Mouse (Mus musculus) monocyte, adult 5-6 weeks (primary cell): ENCODE data around the gene Klhl18. TPM values are rescaled to one million over a fixed set of nuclear protein-coding genes. Genes with fewer than 3 reads are reported as not detected.
"Not testable (repeated sequence)": the region's sequence is repeated elsewhere in the genome, so short reads cannot be mapped to it uniquely, and the experiment has no call there.

Source experiments
- ATAC-seq: fragments of 153-309, 156-312 bp; replicated peaks from 2 replicates; pipeline ENCODE4 v1.8.0; 2017; ENCODE audit warnings: mild to moderate bottlenecking; ENCODE audit not compliant: low TSS enrichment, insufficient number of reproducible peaks, severe bottlenecking, poor library complexity, low FRiP score
- total RNA-seq: library from RNA; stranded (forward); fragments of 200-1000, 200-491, 200-594 nt; gene quantifications from 3 replicates; pipeline ENCODE4 v1.2.3, GENCODE M21; 2017

Gene Klhl18
- total RNA-seq, 1 experiment from 2014 or later: 24.5 TPM

DNA sequence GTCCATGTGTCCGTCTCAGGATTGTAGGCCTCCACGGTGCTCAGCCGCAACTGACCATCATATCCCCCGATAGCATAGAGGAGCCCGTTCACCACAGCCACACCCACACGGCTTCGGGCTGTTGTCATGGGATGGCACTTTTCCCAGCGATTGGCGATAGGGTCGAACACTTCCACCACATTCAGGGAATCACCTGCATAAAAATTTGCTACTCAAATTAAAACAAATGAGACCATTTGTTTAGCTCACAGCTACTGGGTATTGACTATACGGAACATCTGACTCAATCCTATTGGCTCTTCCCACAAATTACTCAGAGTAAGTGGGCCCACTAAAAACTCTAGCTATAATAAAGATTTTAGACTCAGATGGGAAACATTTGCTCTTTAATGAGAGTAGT, 40.5 kb downstream of the Klhl18 start:
- ATAC-seq: no peak

DNA sequence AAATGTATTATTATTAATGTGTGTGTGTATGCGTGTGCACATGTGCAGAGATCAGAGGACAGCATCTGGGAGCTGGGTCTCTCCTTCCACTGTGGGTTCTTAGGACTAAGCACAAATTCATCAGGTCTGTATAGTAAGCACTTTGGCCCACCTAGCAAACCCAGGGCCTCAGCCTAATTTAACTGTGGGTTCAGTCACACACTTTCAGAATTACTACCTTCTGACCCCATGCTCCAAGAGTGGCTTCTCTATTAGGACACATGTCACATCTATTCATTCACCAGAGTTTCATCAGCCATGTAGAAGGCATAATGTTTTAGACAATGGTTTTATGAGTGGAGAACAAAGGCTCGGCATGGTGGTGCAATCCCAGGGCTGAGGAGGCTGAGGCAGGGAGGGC, 43.4 kb downstream of the Klhl18 start:
- ATAC-seq: no peak

DNA sequence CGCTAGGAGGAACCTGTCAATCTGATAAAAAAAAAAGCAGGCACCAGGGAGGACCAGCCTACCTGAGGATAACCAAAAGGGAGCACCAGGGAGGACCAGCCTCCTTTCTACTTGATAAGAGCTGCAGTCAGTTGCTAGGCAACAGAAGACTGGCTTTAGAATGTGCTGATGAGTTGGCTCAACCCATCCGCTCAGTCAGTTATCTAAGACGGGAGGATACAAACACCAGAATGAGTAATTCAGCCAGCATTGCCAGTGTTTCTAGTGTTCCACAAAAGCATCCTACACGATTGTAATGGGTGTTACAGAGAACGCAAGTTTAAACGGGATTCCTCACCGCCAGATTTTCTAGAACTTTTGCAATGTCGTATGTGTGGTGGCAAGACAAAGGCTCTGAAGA, 45.3 kb downstream of the Klhl18 start:
- ATAC-seq: no peak

DNA sequence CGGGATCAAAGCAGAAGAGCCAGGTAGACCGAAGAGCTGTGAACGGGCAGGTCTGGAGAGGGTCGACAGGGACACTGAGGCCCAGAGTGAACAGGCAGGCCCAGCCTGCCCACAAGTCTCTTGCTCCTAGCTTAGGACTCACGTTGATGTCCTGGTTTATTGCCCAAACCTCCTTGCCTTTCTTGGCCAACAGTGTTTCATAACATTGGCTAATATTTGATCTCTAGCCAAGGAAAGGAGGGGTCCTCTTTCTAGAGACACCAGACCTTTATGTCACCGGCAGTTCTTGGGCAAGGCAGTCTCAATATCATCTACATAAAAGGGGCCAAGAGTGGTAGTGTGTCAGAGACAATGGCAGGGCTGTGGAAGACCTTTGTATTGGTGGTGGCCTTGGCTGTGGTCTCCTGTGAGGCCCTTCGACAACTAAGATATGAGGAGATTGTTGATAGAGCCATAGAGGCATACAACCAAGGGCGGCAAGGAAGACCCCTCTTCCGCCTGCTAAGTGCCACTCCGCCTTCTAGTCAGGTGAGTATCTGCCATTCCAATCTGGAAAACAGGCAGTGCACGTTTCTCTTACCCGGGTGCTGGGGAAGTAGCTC, 56.9 kb downstream of the Klhl18 start, which contains the start of gene Ngp:
Ngp (plus strand) TSS at position 237 of the 602 bp plus-strand sequence.
- no peak for ATAC-seq

DNA sequence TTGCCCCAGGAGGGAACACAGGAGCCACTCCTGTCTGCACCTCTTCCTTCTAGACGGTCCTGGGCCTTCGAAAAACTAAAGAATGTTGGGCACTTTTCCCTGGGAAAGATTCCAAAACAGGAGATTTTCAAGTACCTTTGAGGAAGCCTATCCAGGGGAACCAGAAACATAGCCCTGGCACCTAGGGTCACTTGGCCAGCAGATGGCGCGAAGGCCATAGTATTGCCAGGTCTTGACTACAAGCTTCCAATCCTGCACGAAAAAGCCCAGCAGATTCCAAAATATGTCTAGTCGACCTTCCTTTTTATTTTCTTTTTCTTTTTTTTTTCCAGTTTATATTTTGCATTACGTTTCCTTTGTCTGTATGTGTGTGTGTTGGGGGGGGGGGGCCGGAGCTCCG, 62.7 kb downstream of the Klhl18 start:
- ATAC-seq: no peak

DNA sequence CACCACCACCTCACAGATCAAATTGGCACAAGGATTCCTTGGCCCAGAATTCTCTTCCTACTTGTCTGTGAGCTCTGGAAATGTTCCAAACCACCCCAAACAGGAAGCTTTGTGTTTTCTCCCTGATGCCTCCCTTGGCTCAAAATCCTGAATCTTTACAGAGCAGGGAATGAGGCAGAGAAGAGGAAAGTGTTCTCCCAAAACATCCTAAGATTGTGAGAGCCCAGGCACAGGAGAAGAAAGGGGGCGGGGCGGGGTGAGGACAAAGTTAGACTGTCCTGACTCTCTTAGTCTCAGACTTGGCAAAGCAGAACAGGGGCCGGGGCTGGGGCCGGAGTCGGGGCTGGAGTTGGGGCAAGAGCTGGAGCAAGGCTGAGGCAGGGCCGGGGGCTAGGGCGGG, 63.6 kb downstream of the Klhl18 start:
- no peak for ATAC-seq

DNA sequence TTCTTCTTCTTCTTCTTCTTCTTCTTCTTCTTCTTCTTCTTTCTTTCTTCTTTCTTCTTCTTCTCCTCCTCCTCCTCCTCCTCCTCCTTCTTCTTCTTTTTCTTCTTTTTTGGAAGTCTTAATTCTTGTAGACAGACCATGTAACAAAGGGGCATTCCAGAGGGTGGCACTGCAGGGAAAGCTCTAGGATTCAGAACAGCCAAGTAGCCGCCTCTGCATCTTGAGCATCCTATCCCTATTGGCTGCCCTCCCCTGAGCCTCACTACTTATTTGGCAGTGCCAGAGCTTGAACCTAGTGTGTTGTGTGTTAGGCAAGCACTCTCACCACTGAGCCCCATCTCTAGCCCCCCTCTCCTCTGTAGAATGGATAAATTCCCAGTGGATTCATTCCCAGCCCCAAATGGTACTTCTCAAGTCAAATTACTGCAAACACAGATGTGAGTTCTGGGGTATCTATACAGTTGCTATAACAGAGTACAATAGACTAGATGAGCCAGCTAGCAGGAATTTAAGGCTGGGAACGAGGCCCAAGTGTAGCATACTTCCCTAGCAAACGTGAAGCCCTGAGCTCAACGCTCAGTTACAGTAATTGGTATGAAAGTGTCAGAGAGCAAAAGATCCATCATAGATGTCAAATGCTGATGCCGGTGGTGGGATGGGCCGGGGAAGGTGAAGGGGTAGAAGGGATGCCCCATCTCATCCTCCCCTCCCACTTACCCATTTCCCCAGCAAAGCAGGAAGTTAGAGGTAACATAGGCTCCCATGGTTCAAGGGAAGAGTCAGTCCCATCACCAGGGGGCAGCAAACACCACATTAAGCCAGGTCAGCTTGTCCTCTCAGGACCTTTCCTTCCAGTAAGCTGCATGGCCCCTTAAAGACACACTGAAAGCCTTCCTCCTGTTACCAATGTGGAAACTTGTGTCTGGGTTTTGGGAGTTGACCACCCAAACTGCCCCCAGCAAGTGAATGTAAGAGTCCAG, 65.3 kb downstream of the Klhl18 start:
- ATAC-seq: peak; percentile 78

DNA sequence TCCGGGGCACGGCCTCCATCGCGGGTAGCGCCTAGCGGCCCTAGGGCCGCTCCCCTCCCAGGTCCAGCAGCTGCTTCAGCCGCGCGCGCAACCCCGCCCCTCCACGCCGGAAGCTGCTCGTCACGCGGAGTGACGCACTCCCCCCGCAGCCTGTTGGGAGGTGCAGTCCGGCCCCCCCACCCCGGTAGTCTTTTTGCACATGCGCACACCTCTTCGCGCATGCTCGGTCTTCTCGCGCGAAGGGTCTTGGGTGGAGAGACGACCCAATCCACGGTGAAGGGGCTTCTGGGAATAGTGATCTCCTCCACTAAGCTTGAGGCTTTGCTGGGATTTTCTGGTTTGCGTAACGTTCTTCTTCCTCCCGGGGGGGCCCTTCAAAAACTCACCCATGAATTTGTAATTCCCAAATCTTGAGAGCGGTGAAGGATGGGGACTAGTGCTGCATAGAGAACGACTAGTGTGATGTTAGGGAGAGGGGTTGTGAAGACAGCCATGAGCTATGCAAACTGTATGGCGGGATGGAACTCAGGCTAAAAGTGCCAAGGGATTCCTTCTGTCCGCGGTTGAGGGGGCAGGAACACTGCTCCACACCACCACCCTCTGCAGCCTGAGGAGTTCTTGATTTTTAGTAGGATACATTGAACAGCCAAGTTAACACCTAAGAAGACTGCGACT, 68.3 kb downstream of the Klhl18 start, which contains the start of gene Ptpn23:
Ptpn23 (minus strand) TSS at position 115 of the 675 bp plus-strand sequence.
- peak; percentile 82 for ATAC-seq

DNA sequence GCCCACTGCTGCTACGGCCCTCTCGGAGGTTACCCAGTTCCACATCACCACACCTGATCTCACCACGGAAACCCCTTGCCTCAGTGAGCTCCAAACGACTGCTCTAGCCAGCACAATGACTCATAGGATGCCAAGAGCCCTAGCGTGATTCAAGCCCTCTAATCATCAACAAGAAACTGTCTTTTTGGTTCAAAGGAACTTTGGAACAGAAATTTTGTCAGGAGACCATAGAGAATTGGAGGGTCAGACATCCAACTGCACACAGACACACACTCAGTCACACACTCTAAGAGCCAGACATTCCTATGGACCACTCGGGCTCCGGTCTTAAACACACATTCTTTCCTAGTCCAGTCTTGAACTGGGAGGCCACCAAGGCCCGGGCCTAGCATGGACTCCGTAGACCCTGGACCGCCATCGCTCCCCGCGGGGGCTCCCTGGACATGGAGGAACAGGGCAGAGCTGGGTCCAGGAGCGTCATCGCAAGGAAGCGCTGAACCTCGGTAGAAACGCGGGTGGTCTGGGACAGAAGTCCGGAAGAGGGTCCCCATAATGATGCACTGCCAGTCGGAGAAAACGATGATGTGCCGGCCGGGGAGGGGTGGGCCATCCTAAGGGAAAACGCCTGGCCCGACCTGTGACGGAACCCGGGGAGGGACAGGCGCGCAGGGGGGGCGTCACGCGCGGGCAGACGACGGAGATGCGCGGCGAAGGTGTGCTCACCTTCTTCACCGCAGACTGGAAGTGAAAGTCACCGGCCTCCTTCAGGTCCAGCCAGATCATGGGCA, 69.0 kb downstream of the Klhl18 start:
- ATAC-seq: no peak

DNA sequence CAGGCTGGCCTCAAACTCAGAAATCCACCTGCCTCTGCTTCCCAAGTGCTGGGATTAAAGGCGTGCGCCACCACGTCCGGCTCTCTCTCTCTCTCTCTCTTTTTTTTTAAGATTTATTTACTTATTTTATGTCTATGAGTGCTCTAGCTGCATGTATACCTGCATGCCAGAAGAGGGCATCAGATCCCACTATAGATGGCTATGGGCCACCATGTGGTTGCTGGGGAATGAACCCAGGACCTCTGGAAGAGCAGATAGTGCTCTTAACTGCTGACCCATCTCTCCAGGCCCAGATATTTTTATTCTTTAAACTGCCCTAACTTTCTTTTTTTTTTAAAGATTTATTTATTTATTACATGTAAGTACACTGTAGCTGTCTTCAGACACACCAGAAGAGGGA, 73.3 kb downstream of the Klhl18 start:
- not testable (repeated sequence) for ATAC-seq

DNA sequence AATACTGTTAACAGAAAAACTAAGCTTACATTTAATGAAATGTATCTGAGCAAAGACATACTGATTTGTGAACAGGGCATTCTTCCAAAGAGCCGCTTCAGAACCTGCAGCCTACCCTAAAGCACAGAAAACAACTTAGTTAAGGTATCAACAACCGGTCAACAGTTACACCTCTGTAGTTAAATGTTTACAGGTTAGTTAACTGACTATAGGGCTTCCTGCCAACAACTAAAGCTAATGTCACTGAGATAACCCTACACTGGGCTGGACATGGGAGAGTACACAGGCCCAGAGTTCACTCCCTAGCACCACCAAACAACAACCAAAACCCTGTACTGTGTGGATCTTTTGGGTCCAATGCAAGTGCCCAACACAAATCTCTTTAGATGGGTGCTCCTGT, 73.8 kb downstream of the Klhl18 start:
- ATAC-seq: no peak

DNA sequence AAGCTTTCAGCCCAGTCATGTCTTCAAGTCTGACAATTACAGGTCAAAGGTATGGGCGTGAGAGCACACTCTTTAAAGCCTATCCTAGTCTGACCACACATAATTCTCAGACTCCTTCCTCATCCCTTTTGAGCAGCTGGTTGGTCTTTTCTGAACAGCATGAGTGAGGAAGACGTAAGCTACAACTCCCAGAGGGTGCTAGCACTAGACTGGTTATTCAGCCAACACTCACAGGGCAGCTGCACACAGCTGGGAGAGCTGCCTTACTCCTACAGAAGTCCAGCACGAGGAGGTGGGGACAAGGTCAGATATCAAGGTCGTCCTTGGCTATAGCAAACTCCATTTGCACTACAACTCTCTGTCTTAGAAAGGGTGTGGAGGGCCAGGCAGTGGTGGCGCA, 75.8 kb downstream of the Klhl18 start:
- ATAC-seq: no peak

DNA sequence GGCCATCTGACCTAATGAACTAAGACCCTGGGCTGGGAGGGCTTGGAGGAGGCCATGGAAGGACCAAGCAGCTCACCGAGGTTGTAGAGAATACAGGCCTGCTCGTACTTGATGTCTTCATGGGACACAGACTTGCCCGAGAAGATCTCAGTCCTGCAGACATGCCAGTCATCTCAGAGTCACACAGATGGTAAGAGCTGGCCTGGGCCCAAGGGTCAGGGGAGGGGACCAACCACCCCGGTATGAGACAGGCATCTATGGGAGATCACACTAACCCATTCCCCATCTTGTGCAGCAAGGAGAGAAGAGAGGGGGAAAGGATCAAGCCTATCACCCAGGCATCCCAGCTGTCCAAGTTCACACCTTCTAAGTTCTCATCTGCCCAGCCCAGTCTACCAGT, 83.2 kb downstream of the Klhl18 start:
- no peak for ATAC-seq

DNA sequence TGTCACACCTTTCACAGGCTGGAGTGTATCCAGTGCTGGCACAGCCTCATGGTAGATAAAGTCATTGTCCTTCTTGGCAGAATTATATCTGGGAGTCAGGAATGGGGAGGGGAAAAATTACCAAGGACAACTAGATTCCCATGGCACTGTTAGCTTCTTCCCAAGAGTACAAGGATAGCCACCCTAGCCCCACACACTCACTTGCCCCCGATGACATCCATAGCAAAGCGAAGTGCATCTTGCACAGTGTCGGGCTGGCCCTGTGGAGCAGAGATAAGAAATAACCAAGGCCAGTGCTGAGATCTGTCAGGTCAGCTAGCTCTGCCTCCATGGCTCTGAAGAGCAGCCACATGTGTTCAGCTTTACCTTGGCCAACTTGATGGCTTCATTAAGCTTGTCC, 85.7 kb downstream of the Klhl18 start:
- ATAC-seq: no peak

DNA sequence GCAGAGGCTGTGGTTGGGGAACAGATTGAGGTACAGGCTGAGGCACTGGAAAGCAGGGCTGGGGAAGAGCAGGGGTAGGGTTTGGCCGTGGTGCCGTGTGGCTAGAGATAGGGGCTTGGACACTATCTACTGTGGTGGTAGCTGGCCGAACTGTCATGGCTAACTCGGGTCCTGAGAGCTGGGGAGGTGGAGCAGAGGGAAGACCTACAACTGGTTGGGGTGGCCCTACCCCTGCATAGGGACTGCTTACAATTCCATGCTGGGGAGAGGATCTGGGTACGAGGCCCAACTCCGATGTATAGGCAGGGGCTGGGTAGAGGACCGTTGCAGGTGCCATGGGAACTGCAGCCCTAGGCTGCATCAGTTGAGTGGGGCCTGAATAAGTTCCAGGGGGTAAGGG, 88.5 kb downstream of the Klhl18 start:
- no peak for ATAC-seq

DNA sequence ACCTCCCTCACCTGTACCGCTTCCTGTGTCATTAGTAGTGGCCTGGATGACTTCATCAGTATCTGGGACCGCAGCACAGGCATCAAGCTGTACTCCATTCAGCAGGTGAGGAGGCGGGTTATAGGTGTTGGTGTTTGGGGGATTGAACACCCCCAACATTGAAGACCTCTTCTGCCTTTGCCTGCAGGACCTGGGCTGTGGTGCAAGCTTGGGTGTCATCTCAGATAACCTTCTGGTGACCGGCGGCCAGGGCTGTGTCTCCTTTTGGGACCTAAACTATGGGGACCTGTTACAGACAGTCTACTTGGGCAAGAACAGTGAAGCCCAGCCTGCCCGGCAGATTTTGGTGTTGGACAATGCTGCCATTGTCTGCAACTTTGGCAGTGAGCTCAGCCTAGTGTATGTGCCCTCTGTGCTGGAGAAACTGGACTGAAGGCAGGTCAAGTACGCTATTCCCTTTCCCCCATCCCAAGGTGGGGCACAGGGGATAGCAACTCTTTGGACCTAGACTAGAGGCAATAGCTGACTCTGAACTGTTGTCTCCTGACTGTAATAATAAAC, 92.0 kb downstream of the Klhl18 start:
- ATAC-seq: no peak

DNA sequence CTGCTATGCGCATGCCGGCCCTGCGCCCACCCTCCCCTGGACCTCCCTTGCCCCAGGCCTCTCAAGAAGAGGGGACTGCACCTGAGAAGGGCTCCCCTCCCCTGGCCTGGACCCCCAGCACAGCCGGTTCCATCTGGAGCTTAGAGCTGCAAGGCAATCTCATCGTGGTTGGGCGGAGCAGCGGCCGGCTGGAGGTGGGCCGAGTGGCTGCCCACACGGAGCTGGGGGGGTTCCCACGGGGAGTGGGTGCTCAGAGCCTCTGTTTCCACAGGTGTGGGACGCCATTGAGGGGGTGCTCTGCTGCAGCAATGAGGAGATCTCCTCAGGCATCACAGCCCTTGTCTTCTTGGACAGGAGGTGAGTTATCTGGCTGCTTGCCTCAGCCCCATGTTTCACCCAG, 95.2 kb downstream of the Klhl18 start:
- ATAC-seq: no peak

DNA sequence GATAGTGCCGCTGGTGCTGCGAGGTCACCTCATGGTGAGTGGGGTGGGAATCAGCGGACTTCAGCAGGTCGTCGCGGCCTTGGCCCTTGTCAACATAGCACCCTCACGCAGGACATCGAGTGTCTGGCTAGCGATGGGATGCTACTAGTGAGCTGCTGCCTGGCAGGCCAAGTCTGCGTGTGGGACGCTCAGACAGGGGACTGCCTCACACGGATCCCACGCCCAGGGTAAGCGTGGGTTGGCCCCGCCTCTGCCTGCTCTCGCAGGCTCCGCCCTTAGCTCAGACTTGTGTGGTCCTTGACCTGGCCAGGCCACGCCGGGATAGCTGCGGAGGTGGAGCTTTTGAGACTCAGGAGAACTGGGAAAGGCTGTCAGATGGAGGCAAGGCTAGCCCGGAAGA, 95.8 kb downstream of the Klhl18 start:
- no peak for ATAC-seq
